Mouse (Mus musculus): ENCODE measurements at regions not wholly inside any gene's neighbourhood (a gene's known extent, or its start where the extent isn't known, plus 50 kb on each side); places are given as distances from the start of the nearest gene placed in this dataset.

GRCm38 (mm10) chr2:101364256-101364655 is 260.3 kb upstream of the Rag2 start:
- DNase-seq (ENCODE audit: low read depth in 2 of 2, low spot score in 2 of 2): no peak

- DNase-seq (ENCODE audit: low read depth in 2 of 2, low spot score in 2 of 2): no peak
These were observed 256.2 kb upstream of the Rag2 start for GRCm38 (mm10) chr2:101368278-101368677.

GRCm38 (mm10) chr2:101370991-101371736 is 253.4 kb upstream of the Rag2 start:
- no peak for DNase-seq (ENCODE audit: low read depth in 2 of 2, low spot score in 2 of 2)

- DNase-seq (ENCODE audit: low read depth in 2 of 2, low spot score in 2 of 2): no peak
These were observed 252.6 kb upstream of the Rag2 start for GRCm38 (mm10) chr2:101371834-101372493.

- DNase-seq (ENCODE audit: low read depth in 2 of 2, low spot score in 2 of 2): no peak
These were observed 243.9 kb upstream of the Rag2 start for GRCm38 (mm10) chr2:101380595-101380994.

GRCm38 (mm10) chr2:101415002-101415401 is 209.5 kb upstream of the Rag2 start:
- no peak for DNase-seq (ENCODE audit: low read depth in 2 of 2, low spot score in 2 of 2)

GRCm38 (mm10) chr2:101416702-101417101 is 207.8 kb upstream of the Rag2 start:
- DNase-seq (ENCODE audit: low read depth in 2 of 2, low spot score in 2 of 2): no peak

GRCm38 (mm10) chr2:101433141-101433895 is 191.2 kb upstream of the Rag2 start:
- no peak for DNase-seq (ENCODE audit: low read depth in 2 of 2, low spot score in 2 of 2)

GRCm38 (mm10) chr2:101440231-101440630 is 184.3 kb upstream of the Rag2 start:
- DNase-seq (ENCODE audit: low read depth in 2 of 2, low spot score in 2 of 2): no peak

- no peak for DNase-seq (ENCODE audit: low read depth in 2 of 2, low spot score in 2 of 2)
These were observed 183.4 kb upstream of the Rag2 start for GRCm38 (mm10) chr2:101441081-101441630.

- DNase-seq (ENCODE audit: low read depth in 2 of 2, low spot score in 2 of 2): no peak
These were observed 168.9 kb upstream of the Rag2 start for GRCm38 (mm10) chr2:101455591-101455990.

- no peak for DNase-seq (ENCODE audit: low read depth in 2 of 2, low spot score in 2 of 2)
These were observed 165.6 kb upstream of the Rag2 start for GRCm38 (mm10) chr2:101458959-101459358.

- DNase-seq (ENCODE audit: low read depth in 2 of 2, low spot score in 2 of 2): no peak
These were observed 162.1 kb upstream of the Rag2 start for GRCm38 (mm10) chr2:101462450-101462849.

GRCm38 (mm10) chr2:101464291-101465140 is 160.0 kb upstream of the Rag2 start:
- no peak for DNase-seq (ENCODE audit: low read depth in 2 of 2, low spot score in 2 of 2)

- no peak for DNase-seq (ENCODE audit: low read depth in 2 of 2, low spot score in 2 of 2)
These were observed 153.9 kb upstream of the Rag2 start for GRCm38 (mm10) chr2:101470569-101471100.

GRCm38 (mm10) chr2:101472449-101473115 is 151.9 kb upstream of the Rag2 start:
- peak; percentile 70 to 75 for DNase-seq (ENCODE audit: low read depth in 2 of 2, low spot score in 2 of 2)

GRCm38 (mm10) chr2:101473116-101473485 is 151.4 kb upstream of the Rag2 start:
- no peak for DNase-seq (ENCODE audit: low read depth in 2 of 2, low spot score in 2 of 2)

- no peak for DNase-seq (ENCODE audit: low read depth in 2 of 2, low spot score in 2 of 2)
These were observed 147.7 kb upstream of the Rag2 start for GRCm38 (mm10) chr2:101476862-101477261.

GRCm38 (mm10) chr2:101490207-101490606 is 134.3 kb upstream of the Rag2 start:
- DNase-seq (ENCODE audit: low read depth in 2 of 2, low spot score in 2 of 2): no peak

GRCm38 (mm10) chr2:101491762-101492161 is 132.8 kb upstream of the Rag2 start:
- no peak for DNase-seq (ENCODE audit: low read depth in 2 of 2, low spot score in 2 of 2)

Measured in CD8-positive naive resting alpha-beta T cell, adult 2 months (primary cell).